Mouse (Mus musculus) left cerebral cortex, adult 11 months (tissue): Measurements from ENCODE around the gene Prss27.
"Not testable (repeated sequence)": the region's sequence is repeated elsewhere in the genome, so short reads cannot be mapped to it uniquely, and the experiment has no call there.

Experiments used
- DNase-seq: peaks from one replicate; pipeline ENCODE4 v3.0.0; 2022; ENCODE audit warnings: low spot score

The Prss27 gene

DNA sequence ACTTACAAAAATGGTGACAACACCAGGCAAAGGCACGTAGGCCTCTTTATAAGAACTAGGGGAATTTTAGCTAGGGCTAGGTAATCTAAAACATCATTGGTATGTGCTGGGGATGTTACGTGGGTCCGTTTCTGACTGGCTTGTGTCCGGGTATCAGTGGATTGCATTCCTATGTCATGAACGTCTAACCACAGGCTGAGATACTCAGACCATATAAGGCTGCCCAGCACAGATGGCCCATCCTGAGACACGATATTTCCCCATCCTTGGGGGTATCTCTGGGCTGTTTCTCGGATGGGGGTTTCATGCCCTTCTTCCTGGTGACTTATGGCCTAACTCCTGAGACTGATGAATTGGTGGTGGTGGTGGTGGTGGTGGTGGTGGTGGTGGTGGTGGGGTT, 2.9 kb upstream of the Prss27 start:
- DNase-seq = no peak

DNA sequence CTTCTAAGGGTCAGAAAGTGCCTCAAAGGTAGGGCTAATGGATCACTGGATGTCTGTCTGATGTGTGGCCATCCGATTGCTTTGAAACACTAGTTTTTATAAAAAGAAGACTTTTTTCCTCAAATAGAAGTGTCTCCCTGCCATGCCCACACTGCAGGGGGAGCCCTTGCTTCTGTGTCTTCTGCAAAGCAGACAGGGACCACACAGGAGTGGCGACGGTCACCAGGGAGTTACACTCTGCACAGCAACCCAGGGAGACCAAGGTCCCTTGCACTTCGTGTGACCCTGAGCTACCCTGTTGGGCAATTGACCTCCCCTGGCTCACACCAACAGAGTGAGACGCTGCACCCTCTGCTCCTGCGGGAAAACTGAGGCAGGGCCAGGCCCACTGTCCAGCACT, 990 bp upstream of the Prss27 start:
- no peak for DNase-seq

GRCm38 (mm10) chr17:24037360-24037759, 584 bp upstream of the Prss27 start:
- DNase-seq = no peak

- no peak for DNase-seq
Observed at GRCm38 (mm10) chr17:24044482-24044881, 6.5 kb downstream of the Prss27 start.

DNA sequence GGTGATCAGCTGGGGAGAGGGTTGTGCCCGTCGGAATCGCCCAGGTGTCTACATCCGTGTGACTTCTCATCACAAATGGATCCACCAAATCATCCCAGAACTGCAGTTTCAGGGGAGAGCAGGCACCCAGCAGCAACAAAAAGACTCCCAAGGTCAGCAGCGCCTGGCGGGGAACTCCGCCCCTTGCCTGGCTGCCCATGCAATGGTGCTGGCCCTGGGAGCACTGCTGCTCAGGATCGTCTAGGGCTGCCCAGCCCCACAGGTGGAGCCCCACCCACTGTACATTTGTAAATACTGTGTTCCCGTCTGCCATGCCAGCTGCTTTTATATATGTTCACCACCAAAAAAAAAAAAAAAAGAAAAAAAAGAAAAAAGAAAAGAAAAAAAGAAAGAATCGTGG, 7.7 kb downstream of the Prss27 start:
- DNase-seq = no peak

GRCm38 (mm10) chr17:24046026-24046425, 8.1 kb downstream of the Prss27 start:
- DNase-seq = no peak

DNA sequence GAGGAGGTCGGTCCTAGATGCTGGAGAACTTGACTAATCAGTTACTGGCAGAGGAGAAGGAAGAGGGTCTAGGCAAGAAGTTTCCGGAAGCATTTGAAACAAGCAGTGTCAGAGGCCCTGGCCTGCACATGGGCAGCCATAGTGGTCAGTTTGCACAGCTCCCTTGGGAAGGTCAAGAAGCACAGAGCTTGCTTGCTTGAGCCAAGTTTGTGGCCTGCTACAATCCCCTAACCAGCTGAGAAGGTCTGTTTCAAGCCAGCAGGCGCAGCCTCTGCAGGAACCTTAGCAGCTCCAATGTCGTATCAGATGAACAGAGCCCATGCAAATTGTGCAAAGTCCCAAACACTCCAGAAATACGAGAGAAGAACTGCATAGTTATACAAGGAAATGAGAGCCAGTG, 10.1 kb downstream of the Prss27 start:
- no peak for DNase-seq

DNA sequence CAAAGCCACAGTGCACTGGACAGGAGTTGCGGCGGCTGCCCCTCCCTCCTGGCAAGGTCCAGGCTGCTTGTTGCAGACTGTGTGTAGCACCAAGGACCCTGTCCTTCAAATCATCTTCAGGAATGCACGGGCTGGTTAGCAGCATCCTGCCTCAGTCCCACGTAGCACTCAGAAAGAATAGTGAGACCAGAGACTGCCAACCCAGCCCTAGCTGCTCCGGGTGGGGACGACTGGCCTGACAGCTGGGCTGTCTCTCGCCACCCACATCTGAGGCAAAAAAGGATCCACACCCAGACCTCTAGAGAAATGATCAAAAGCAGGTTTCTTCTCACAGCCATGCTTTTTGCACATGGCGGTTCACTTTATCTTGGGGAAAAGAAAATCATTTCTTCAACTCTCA, 11.1 kb downstream of the Prss27 start:
- peak; percentile 38 for DNase-seq

- DNase-seq = no peak
Observed at GRCm38 (mm10) chr17:24056636-24057625, 19.0 kb downstream of the Prss27 start.

- no peak for DNase-seq
Observed at GRCm38 (mm10) chr17:24057730-24058245, 19.8 kb downstream of the Prss27 start.

DNA sequence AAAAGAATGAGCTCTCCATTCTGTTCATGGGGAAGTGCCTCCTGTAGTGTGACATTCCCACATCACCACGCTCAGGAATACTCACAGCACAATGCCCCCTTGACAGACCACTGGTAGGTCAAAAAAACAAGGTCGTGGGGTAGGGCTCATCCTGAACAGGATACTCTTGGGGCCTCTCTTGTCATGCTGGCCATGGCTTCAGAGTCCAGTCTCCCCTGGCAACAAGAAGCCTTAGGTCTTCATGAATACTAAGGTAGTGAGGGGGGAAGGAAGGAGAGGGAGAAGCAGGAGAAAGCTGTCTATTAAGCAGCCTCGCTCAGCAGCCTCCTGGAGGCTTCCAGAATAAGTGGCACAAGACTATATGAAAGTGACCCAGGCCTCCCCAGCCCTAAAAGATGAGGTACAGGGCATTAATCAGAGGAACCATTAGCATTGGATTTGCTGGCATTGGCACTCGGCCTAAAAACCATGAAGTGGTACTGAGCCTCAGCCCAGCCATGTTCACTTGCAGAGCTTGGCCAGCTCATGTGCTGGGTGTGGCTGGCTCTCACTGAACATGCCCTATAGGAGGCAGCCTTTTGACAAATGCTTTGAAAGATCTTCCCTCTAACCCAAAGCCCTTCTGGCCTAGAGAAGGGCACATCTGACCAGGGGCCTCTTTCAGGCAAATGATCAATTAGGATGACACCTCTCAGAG, 24.7 kb downstream of the Prss27 start:
- DNase-seq = no peak

GRCm38 (mm10) chr17:24068271-24068670, 30.3 kb downstream of the Prss27 start:
- peak; percentile 34 for DNase-seq

DNA sequence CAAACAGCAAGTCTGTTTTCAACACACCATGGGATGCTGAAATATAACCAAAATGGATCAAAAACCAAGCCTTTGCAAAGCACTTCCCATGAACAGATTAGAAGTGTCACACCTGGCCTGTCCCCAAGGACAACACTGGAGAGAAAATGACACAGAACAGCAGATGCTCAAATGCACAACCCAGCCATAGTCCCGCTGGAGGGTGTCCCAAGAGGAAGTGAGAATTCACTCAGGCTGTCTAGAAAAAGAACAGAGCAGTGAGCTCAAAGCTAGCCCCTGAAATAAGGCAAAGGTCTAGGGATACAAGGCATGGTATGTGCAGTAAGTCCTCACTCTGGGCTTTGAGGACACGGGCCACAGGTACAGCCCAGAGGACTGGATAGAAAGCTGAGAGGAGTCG, 31.6 kb downstream of the Prss27 start:
- no peak for DNase-seq

- peak; percentile 91 for DNase-seq
Observed at GRCm38 (mm10) chr17:24072919-24073696, 35.2 kb downstream of the Prss27 start, which contains the start of gene Kctd5. TSS of gene Kctd5 (minus strand) at chr17:24073485.

DNA sequence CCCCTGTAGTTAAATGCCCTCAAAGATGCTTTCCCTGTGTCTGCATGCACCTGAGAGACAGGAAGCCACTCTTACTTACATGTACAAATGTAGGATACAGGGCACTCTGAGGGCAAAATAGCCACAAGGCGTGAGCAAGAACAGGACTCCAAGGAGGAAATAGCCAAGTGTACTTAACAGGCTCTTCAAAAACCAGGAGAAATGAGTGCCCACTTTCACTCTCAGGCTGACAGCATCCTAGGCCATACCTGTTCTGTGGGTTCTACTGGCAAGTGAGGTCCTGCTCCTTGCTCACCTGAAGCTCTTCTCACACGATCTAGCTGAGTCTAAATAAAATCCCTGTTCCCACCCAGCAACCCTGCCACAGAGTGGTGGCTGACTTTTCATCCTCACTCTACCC, 39.2 kb downstream of the Prss27 start:
- no peak for DNase-seq

GRCm38 (mm10) chr17:24084593-24084992, 46.6 kb downstream of the Prss27 start:
- no peak for DNase-seq

DNA sequence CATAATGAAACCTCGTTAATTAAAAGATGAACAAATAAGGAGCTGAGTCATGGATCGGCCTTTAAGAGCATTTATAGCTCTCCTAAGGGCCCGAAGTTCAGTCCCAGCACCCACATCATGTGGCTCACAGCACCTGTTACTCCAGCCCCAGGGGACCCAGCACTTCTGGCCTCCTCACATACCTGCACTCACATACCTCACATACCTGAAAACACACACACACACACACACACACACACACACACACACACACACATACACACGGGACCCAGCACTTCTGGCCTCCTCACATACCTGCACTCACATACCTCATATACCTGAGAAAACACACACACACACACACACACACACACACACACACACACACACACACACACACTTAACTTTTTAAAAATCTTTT, 48.5 kb downstream of the Prss27 start:
- DNase-seq = not testable (repeated sequence)

DNA sequence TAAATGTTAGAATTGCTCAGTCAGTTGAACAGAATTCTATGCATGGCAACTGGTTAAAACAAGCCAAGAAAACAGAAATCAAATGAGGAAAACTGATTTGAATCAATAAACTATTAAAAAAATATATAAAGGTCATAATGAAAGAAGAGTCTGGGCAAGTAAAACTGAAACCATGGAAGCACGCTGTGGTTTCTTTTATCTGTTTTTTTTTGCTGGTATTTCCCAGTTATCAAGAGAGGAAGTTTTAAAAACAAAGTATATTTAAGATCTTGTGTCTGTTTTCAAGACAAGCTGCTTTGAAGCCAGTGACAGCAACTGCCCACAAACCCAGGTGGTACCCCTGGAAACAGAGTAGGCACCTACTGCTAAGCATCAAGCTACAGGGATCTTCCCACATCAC, 52.6 kb downstream of the Prss27 start:
- DNase-seq = no peak
